Mouse (Mus musculus): Measurements from ENCODE around the gene Gnl3l. TPM values are rescaled to one million over a fixed set of nuclear protein-coding genes. Genes with fewer than 3 reads are reported as not detected.

Gnl3l gene
- total RNA-seq, 2 experiments from 2014 or later = 7.7 to 13.1 TPM

GRCm38 (mm10) chrX:150963027-150963426 lies 54.1 kb downstream of the Gnl3l start:
- ATAC-seq (replicated peaks; ENCODE audit: low FRiP score, poor library complexity, severe bottlenecking) = no peak

- no peak for ATAC-seq (replicated peaks; ENCODE audit: low FRiP score, poor library complexity, severe bottlenecking)
These were observed 56.4 kb downstream of the Gnl3l start for GRCm38 (mm10) chrX:150960702-150961101.

GRCm38 (mm10) chrX:150956522-150957300 lies 60.4 kb downstream of the Gnl3l start:
- ATAC-seq (replicated peaks; ENCODE audit: low FRiP score, poor library complexity, severe bottlenecking) = no peak

GRCm38 (mm10) chrX:150956016-150956415 lies 61.1 kb downstream of the Gnl3l start:
- no peak for ATAC-seq (replicated peaks; ENCODE audit: low FRiP score, poor library complexity, severe bottlenecking)

- no peak for ATAC-seq (replicated peaks; ENCODE audit: low FRiP score, poor library complexity, severe bottlenecking)
These were observed 61.7 kb downstream of the Gnl3l start for GRCm38 (mm10) chrX:150955441-150955840.

GRCm38 (mm10) chrX:150954721-150955120 lies 62.4 kb downstream of the Gnl3l start:
- no peak for ATAC-seq (replicated peaks; ENCODE audit: low FRiP score, poor library complexity, severe bottlenecking)

Other genes starting within 250 kb of the Gnl3l start
- gene Maged2, start 203.0 kb downstream of the Gnl3l start, total RNA-seq (2015; ENCODE audit: low replicate concordance) = 1.7 TPM in 1 of 2 replicates, not detected in the other
- gene Maged2, start 203.0 kb downstream of the Gnl3l start, total RNA-seq (2017; ENCODE audit: low replicate concordance) = 2.4 and 2.5 TPM in 2 replicates
- not detected in 2 replicates for gene Fgd1, start 28.8 kb upstream of the Gnl3l start, total RNA-seq (2015; ENCODE audit: low replicate concordance)
- 2.6 TPM in 1 of 2 replicates, not detected in the other for gene Fgd1, start 28.8 kb upstream of the Gnl3l start, total RNA-seq (2017; ENCODE audit: low replicate concordance)
- 0.38 and 1.5 TPM in 2 replicates for gene Tsr2, start 79.2 kb upstream of the Gnl3l start, total RNA-seq (2015; ENCODE audit: low replicate concordance)
- gene Tsr2, start 79.2 kb upstream of the Gnl3l start, total RNA-seq (2017; ENCODE audit: low replicate concordance) = 2.5 and 3.2 TPM in 2 replicates
- not detected in 2 replicates for gene Wnk3, start 180.8 kb upstream of the Gnl3l start, total RNA-seq (2015; ENCODE audit: low replicate concordance)
- gene Wnk3, start 180.8 kb upstream of the Gnl3l start, total RNA-seq (2017; ENCODE audit: low replicate concordance) = 0.17 TPM in 1 of 2 replicates, not detected in the other

Data from erythroblast, adult 5-6 weeks (primary cell).